Mouse (Mus musculus) kidney, adult 18-20 months (tissue): ENCODE results near the gene Btbd35f13.
"Not testable (repeated sequence)": the region's sequence is repeated elsewhere in the genome, so short reads cannot be mapped to it uniquely, and the experiment has no call there.

Experiments
- DNase-seq: peaks from one replicate; pipeline ENCODE4 v3.0.0; 2021

The Btbd35f13 gene

DNA sequence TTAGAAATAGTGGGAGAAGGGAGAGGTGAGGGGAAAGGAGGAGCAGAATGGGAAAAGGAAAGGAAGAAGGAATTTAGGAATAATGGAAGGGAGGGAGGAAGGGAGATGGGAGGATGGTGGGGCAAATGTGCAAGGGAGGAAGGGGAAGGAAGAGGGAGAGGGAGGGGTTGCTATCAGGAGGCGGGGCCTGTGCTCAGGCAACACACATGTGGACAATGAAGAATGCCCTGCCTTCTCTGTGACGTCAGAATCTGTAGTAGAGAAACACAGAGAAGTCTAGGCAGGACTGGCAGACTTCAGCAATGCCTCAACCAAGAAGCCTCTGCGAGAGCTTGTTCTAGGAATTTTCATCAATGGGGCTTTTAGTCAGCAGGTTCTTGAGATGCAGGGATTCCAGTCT lies at the start of gene Btbd35f13:
Btbd35f13 (plus strand) TSS at position 301 of the 400 bp plus-strand sequence.
- DNase-seq: not testable (repeated sequence)

DNA sequence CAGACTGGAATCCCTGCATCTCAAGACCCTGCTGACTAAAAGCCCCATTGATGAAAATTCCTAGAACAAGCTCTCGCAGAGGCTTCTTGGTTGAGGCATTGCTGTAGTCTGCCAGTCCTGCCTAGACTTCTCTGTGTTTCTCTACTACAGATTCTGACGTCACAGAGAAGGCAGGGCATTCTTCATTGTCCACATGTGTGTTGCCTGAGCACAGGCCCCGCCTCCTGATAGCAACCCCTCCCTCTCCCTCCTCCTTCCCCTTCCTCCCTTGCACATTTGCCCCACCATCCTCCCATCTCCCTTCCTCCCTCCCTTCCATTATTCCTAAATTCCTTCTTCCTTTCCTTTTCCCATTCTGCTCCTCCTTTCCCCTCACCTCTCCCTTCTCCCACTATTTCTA lies 45.3 kb downstream of the Btbd35f13 start, which contains the start of gene Btbd35f14:
Btbd35f14 (minus strand) TSS at position 101 of the 400 bp plus-strand sequence.
- not testable (repeated sequence) for DNase-seq
